Mouse (Mus musculus): Measurements from ENCODE around the gene Ablim1. TPM values are rescaled to one million over a fixed set of nuclear protein-coding genes. Genes with fewer than 3 reads are reported as not detected.

Gene Ablim1
- total and polyA plus RNA-seq, 3 experiments, result 101 to 454 (median 418) TPM

- WGBS, result 68% methylated on average over 5 of the region's 5 CpGs
- Histone ChIP-seq H3K27ac (peak overlapping the region; percentile 66), H3K36me3 (ENCODE audit: control insufficient read depth, insufficient read depth, low read length) (no peaks in the 10 kb centered on the region; the same call in 1 of the 2 replicates), H3K79me2 (replicated peaks; ENCODE audit: control insufficient read depth, insufficient read depth, low read length) (peaks cover 3% of the 10 kb centered on the region; the same call in 1 of the 2 replicates), H3K4me1 (ENCODE audit: control insufficient read depth, insufficient read depth, low read length) (peaks cover 16% of the 10 kb centered on the region), H3K27me3 (ENCODE audit: control insufficient read depth, insufficient read depth, low read length) (no peaks in the 10 kb centered on the region), H3K9ac (ENCODE audit: low read depth, low read length) (no peak overlapping the region), H3K4me3 (peak overlapping the region; percentile 46)
- intact Hi-C loops (cut with DNase I), result no loop called here
- no peak for DNase-seq
- TF ChIP-seq POLR2A (IDR thresholded peaks at IDR 0.05; ENCODE audit: insufficient read depth, low read depth, low read length), result no peak
- no peak for TF ChIP-seq CTCF (IDR thresholded peaks at IDR 0.05)
- TF ChIP-seq EP300 (IDR thresholded peaks at IDR 0.05; ENCODE audit: insufficient read depth, low read depth, low read length), result no peak
These were observed 43.1 kb upstream of the Ablim1 start for GRCm38 (mm10) chr19:57357811-57358210.

GRCm38 (mm10) chr19:57357244-57357643, 42.5 kb upstream of the Ablim1 start:
- Histone ChIP-seq H3K27ac (peak overlapping the region; percentile 31; the same call in 1 of the 2 replicates), H3K36me3 (ENCODE audit: control insufficient read depth, insufficient read depth, low read length) (no peaks in the 10 kb centered on the region; the same call in 1 of the 2 replicates), H3K27me3 (ENCODE audit: control insufficient read depth, insufficient read depth, low read length) (no peaks in the 10 kb centered on the region), H3K79me2 (replicated peaks; ENCODE audit: control insufficient read depth, insufficient read depth, low read length) (peaks cover 3% of the 10 kb centered on the region; the same call in 1 of the 2 replicates), H3K9ac (ENCODE audit: low read depth, low read length) (no peak overlapping the region), H3K4me1 (ENCODE audit: control insufficient read depth, insufficient read depth, low read length) (peaks cover 14% of the 10 kb centered on the region), H3K4me3 (no peak overlapping the region)
- 85% methylated on average over 6 of the region's 6 CpGs for WGBS
- no peak for DNase-seq
- intact Hi-C loops (cut with DNase I), result no loop called here
- TF ChIP-seq POLR2A (IDR thresholded peaks at IDR 0.05; ENCODE audit: insufficient read depth, low read depth, low read length) (no peak), CTCF (IDR thresholded peaks at IDR 0.05) (no peak), EP300 (IDR thresholded peaks at IDR 0.05; ENCODE audit: insufficient read depth, low read depth, low read length) (no peak)

GRCm38 (mm10) chr19:57356273-57356672, 41.6 kb upstream of the Ablim1 start:
- Histone ChIP-seq H3K4me3 (no peak overlapping the region; the same call in 1 of the 2 replicates), H3K79me2 (replicated peaks; ENCODE audit: control insufficient read depth, insufficient read depth, low read length) (peaks cover under 1% of the 10 kb centered on the region; the same call in 1 of the 2 replicates), H3K9ac (ENCODE audit: low read depth, low read length) (no peak overlapping the region), H3K36me3 (ENCODE audit: control insufficient read depth, insufficient read depth, low read length) (no peaks in the 10 kb centered on the region), H3K4me1 (ENCODE audit: control insufficient read depth, insufficient read depth, low read length) (peaks cover 13% of the 10 kb centered on the region), H3K27me3 (ENCODE audit: control insufficient read depth, insufficient read depth, low read length) (no peaks in the 10 kb centered on the region), H3K27ac (peak overlapping the region; percentile 84)
- intact Hi-C loops (cut with DNase I), result no loop called here
- TF ChIP-seq POLR2A (IDR thresholded peaks at IDR 0.05; ENCODE audit: insufficient read depth, low read depth, low read length), result no peak
- TF ChIP-seq EP300 (IDR thresholded peaks at IDR 0.05; ENCODE audit: insufficient read depth, low read depth, low read length), result no peak
- no peak for TF ChIP-seq CTCF (IDR thresholded peaks at IDR 0.05)
- DNase-seq, result no peak
- WGBS, result 32% methylated on average over 7 of the region's 7 CpGs

- WGBS, result 35% methylated on average over 16 of the region's 16 CpGs
- no peaks in the 10 kb centered on the region for H3K36me3 ChIP-seq (ENCODE audit: control insufficient read depth, insufficient read depth, low read length)
- peak in 1 of 2 experiments; percentile 58 for DNase-seq
- peak overlapping the region; percentile 27; the same call in 1 of the 2 replicates for H3K4me3 ChIP-seq
- H3K27me3 ChIP-seq (ENCODE audit: control insufficient read depth, insufficient read depth, low read length), result no peaks in the 10 kb centered on the region
- H3K79me2 ChIP-seq (replicated peaks; ENCODE audit: control insufficient read depth, insufficient read depth, low read length), result no peaks in the 10 kb centered on the region
- TF ChIP-seq POLR2A (IDR thresholded peaks at IDR 0.05; ENCODE audit: insufficient read depth, low read depth, low read length) (0 out of 2 replicates have a peak, but pooled peaks have one; percentile 26), EP300 (IDR thresholded peaks at IDR 0.05; ENCODE audit: insufficient read depth, low read depth, low read length) (0 out of 2 replicates have a peak, but pooled peaks have one; percentile 41), CTCF (IDR thresholded peaks at IDR 0.05) (0 out of 2 replicates have a peak, but pooled peaks have one; percentile 5)
- peaks cover 13% of the 10 kb centered on the region for H3K4me1 ChIP-seq (ENCODE audit: control insufficient read depth, insufficient read depth, low read length)
- H3K27ac ChIP-seq, result peak overlapping the region; percentile 84
- intact Hi-C loops (cut with DNase I), result no loop called here
- H3K9ac ChIP-seq (ENCODE audit: low read depth, low read length), result no peak overlapping the region
These were observed 40.9 kb upstream of the Ablim1 start for GRCm38 (mm10) chr19:57355451-57356251.

GRCm38 (mm10) chr19:57354715-57355114, 40.0 kb upstream of the Ablim1 start:
- H3K27ac ChIP-seq, result peak overlapping the region; percentile 84
- H3K27me3 ChIP-seq (ENCODE audit: control insufficient read depth, insufficient read depth, low read length), result no peaks in the 10 kb centered on the region
- no peak overlapping the region for H3K9ac ChIP-seq (ENCODE audit: low read depth, low read length)
- peak overlapping the region; percentile 27; the same call in 1 of the 2 replicates for H3K4me3 ChIP-seq
- intact Hi-C loops (cut with DNase I), result no loop called here
- H3K4me1 ChIP-seq (ENCODE audit: control insufficient read depth, insufficient read depth, low read length), result peaks cover 13% of the 10 kb centered on the region
- no peaks in the 10 kb centered on the region for H3K79me2 ChIP-seq (replicated peaks; ENCODE audit: control insufficient read depth, insufficient read depth, low read length)
- DNase-seq, result no peak
- H3K36me3 ChIP-seq (ENCODE audit: control insufficient read depth, insufficient read depth, low read length), result no peaks in the 10 kb centered on the region
- TF ChIP-seq POLR2A (IDR thresholded peaks at IDR 0.05; ENCODE audit: insufficient read depth, low read depth, low read length) (no peak), CTCF (IDR thresholded peaks at IDR 0.05) (no peak), EP300 (IDR thresholded peaks at IDR 0.05; ENCODE audit: insufficient read depth, low read depth, low read length) (no peak)
- 41% methylated on average over 6 of the region's 6 CpGs for WGBS

GRCm38 (mm10) chr19:57354050-57354449, 39.3 kb upstream of the Ablim1 start:
- intact Hi-C loops (cut with DNase I), result no loop called here
- TF ChIP-seq POLR2A (IDR thresholded peaks at IDR 0.05; ENCODE audit: insufficient read depth, low read depth, low read length) (no peak), CTCF (IDR thresholded peaks at IDR 0.05) (no peak), EP300 (IDR thresholded peaks at IDR 0.05; ENCODE audit: insufficient read depth, low read depth, low read length) (no peak)
- Histone ChIP-seq H3K27ac (no peak overlapping the region; the same call in 1 of the 2 replicates), H3K27me3 (ENCODE audit: control insufficient read depth, insufficient read depth, low read length) (no peaks in the 10 kb centered on the region), H3K9ac (ENCODE audit: low read depth, low read length) (no peak overlapping the region), H3K4me1 (ENCODE audit: control insufficient read depth, insufficient read depth, low read length) (peaks cover 12% of the 10 kb centered on the region), H3K36me3 (ENCODE audit: control insufficient read depth, insufficient read depth, low read length) (no peaks in the 10 kb centered on the region), H3K79me2 (replicated peaks; ENCODE audit: control insufficient read depth, insufficient read depth, low read length) (no peaks in the 10 kb centered on the region), H3K4me3 (no peak overlapping the region)
- WGBS, result 92% methylated on average over 11 of the region's 11 CpGs
- no peak for DNase-seq

Data from heart, adult 2 months (tissue).